Mouse (Mus musculus): ENCODE results near the gene Gm44973.

The Gm44973 gene

DNA sequence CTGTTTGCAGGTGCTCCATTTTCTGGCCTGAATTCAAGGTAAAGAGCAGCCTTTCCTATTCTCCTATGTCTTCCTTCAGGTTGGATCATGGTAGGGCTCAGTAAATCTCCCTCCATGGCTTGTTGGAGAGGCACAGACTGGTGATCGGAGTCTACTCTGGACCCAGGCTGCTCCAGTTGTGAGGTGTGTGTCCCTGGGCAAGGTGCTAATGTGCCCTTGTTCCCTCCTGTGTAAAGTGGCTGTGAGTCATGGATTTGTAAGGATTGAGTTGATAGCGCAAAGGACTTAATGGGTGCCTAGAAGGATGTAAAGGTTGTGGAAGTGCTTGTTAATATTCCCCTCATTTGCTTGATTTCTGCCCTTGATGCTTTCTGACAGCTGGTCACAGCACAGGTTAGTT, 66.6 kb downstream of the Gm44973 start:
- DNase-seq (ENCODE audit: low read depth): no peak
